Mouse (Mus musculus) lung, postnatal 0 days (tissue): ENCODE results near the gene Ift52. TPM values are rescaled to one million over a fixed set of nuclear protein-coding genes. Genes with fewer than 3 reads are reported as not detected.
A peak's percentile ranks its signal among the peaks of the same experiment; 100 is the strongest.

ENCODE experiments used
- ATAC-seq: fragments of 200-750 bp; cut with Nextera tagmentation; 2 replicates; pipeline ENCODE4 v1.8.0; 2017; ENCODE audit warnings: moderate library complexity
- DNase-seq: peaks from one replicate; pipeline ENCODE4 v3.0.0-alpha.2; 2016; ENCODE audit warnings: low spot score
- H3K27ac ChIP-seq: fragments of 300-500 bp; sonication (generic); 2 replicates; pipeline ENCODE4 v1.5.1; 2014; ENCODE audit warnings: antibody characterized with exemption, mild to moderate bottlenecking, low read length, mixed read lengths
- H3K27me3 ChIP-seq: fragments of 300-500 bp; sonication (generic); replicated peaks from 2 replicates; pipeline ENCODE4 v1.6.1; 2014; ENCODE audit warnings: low read length, mixed read lengths; ENCODE audit not compliant: insufficient read depth
- H3K36me3 ChIP-seq: fragments of 300-500 bp; sonication (generic); 2 replicates; pipeline ENCODE4 v1.6.1; 2014; ENCODE audit warnings: low read length, mixed read lengths; ENCODE audit not compliant: insufficient read depth
- H3K4me1 ChIP-seq: fragments of 300-500 bp; sonication (generic); 2 replicates; pipeline ENCODE4 v1.6.1; 2014; ENCODE audit warnings: antibody characterized with exemption, low read depth, low read length, mixed read lengths; ENCODE audit not compliant: insufficient read depth
- H3K4me2 ChIP-seq: fragments of 300-500 bp; sonication (generic); replicated peaks from 2 replicates; pipeline ENCODE4 v1.6.1; 2014; ENCODE audit warnings: low read depth, mild to moderate bottlenecking, low read length, moderate library complexity, mixed read lengths
- H3K4me3 ChIP-seq: fragments of 300-500 bp; sonication (generic); 2 replicates; pipeline ENCODE4 v1.5.1; 2014; ENCODE audit warnings: low read depth, low read length
- H3K9ac ChIP-seq: fragments of 300-500 bp; sonication (generic); replicated peaks from 2 replicates; pipeline ENCODE4 v1.6.1; 2014; ENCODE audit warnings: low read depth, mild to moderate bottlenecking
- H3K9me3 ChIP-seq: fragments of 300-500 bp; sonication (generic); 2 replicates; pipeline ENCODE4 v1.6.1; 2016; ENCODE audit warnings: low read length, mixed read lengths
- CTCF ChIP-seq: IDR thresholded peaks from 2 replicates; pipeline ENCODE4 v1.5.1; 2016; ENCODE audit warnings: antibody characterized with exemption, mild to moderate bottlenecking
- EP300 ChIP-seq: IDR thresholded peaks from 2 replicates; pipeline ENCODE4 v1.6.1; 2016; ENCODE audit warnings: antibody characterized with exemption, mild to moderate bottlenecking, control low read depth
- WGBS: fragments of 180-500 bp; shearing (Covaris S2); extraction: QIAGEN DNeasy Blood & Tissue Kit; methylation state at CpG from one replicate; pipeline ENCODE4 v1.1.7; 2014; 5-methylcytosine and 5-hydroxymethylcytosine counted together
- polyA plus RNA-seq: library from polyadenylated mRNA; unstranded; fragments of >200 nt; fragmentation: Nextera tagmentation; extraction: Ambion mirVana; gene quantifications from 2 replicates; pipeline ENCODE4 v1.2.1, GENCODE M21; 2015

Gene Ift52
- polyA plus RNA-seq, 1 experiment from 2014 or later = 32.0 TPM

GRCm38 (mm10) chr2:163049116-163049515, 32.0 kb downstream of the Ift52 start:
- no peak for DNase-seq
- H3K36me3 ChIP-seq = peaks cover 4% of the 10 kb centered on the region
- H3K27ac ChIP-seq = no peak overlapping the region
- no peaks in the 10 kb centered on the region for H3K9me3 ChIP-seq
- H3K4me2 ChIP-seq = no peak overlapping the region
- no peak overlapping the region for H3K9ac ChIP-seq
- TF ChIP-seq EP300 = no peak
- TF ChIP-seq CTCF = no peak
- H3K27me3 ChIP-seq = no peaks in the 10 kb centered on the region
- H3K4me3 ChIP-seq = no peak overlapping the region
- WGBS = 97% methylated on average over 2 of the region's 2 CpGs
- no peaks in the 10 kb centered on the region; the same call in 1 of the 2 replicates for H3K4me1 ChIP-seq
- ATAC-seq = no peak

- Histone ChIP-seq H3K27ac (no peak overlapping the region), H3K4me2 (no peak overlapping the region), H3K4me3 (no peak overlapping the region), H3K27me3 (no peaks in the 10 kb centered on the region), H3K9me3 (no peaks in the 10 kb centered on the region), H3K9ac (no peak overlapping the region), H3K36me3 (no peaks in the 10 kb centered on the region; the same call in 1 of the 2 replicates), H3K4me1 (peaks cover 13% of the 10 kb centered on the region)
- no peak for TF ChIP-seq CTCF
- no peak for TF ChIP-seq EP300
- WGBS = 69% methylated on average over 1 of the region's 1 CpGs
- no peak for ATAC-seq
- no peak for DNase-seq
These were observed 34.5 kb downstream of the Ift52 start for GRCm38 (mm10) chr2:163051691-163052090.

DNA sequence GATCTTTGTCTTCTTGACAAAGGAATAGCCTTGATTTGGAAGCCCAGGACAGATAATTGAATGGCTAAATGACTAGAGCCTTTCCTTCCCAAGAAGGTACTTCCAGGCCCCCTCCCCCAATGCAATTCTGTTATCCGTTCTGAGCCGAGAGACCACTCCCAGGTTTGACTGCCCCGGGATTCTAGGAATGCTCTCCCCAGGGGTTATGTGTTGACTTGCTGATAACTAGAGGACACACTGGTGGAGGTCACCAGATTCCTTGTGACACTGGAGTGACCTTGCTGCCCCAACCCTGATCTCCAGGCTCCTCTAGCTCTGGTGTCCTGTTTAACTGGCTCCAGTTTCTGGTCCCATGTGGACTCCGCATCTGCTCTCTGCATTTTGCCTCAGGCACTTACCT, 34.9 kb downstream of the Ift52 start:
- no peaks in the 10 kb centered on the region for H3K9me3 ChIP-seq
- WGBS = 50% methylated on average over 4 of the region's 4 CpGs
- H3K27me3 ChIP-seq = no peaks in the 10 kb centered on the region
- no peak overlapping the region for H3K4me3 ChIP-seq
- peaks cover 13% of the 10 kb centered on the region for H3K4me1 ChIP-seq
- no peak for DNase-seq
- no peak for ATAC-seq
- no peak overlapping the region for H3K27ac ChIP-seq
- no peaks in the 10 kb centered on the region; the same call in 1 of the 2 replicates for H3K36me3 ChIP-seq
- no peak overlapping the region for H3K9ac ChIP-seq
- no peak overlapping the region for H3K4me2 ChIP-seq
- no peak for TF ChIP-seq EP300
- no peak for TF ChIP-seq CTCF

DNA sequence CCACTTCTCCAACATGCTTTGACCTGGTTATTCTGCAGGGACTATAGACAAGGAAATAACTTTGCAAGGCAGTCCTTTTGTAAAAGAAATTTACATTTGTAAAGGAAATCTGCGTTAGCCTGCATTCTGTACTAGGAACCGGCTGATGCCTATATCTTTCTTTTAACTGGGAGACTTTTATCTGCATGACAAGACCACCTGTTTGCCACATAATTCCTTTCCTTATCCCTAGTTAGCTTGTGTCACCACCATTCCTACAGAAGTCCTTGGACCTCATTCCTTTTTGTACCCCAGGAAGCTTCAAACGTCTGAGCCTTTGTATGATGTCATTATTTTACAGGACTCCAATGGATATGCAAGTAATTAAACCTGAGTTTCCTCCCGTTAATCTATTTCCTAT, 35.7 kb downstream of the Ift52 start:
- Histone ChIP-seq H3K4me2 (no peak overlapping the region), H3K9ac (no peak overlapping the region), H3K27me3 (no peaks in the 10 kb centered on the region), H3K4me1 (peaks cover 13% of the 10 kb centered on the region), H3K27ac (no peak overlapping the region), H3K36me3 (no peaks in the 10 kb centered on the region), H3K9me3 (no peaks in the 10 kb centered on the region), H3K4me3 (no peak overlapping the region)
- DNase-seq (no peak), ATAC-seq (no peak)
- WGBS = 73% methylated on average over 4 of the region's 4 CpGs
- TF ChIP-seq CTCF (no peak), EP300 (no peak)

DNA sequence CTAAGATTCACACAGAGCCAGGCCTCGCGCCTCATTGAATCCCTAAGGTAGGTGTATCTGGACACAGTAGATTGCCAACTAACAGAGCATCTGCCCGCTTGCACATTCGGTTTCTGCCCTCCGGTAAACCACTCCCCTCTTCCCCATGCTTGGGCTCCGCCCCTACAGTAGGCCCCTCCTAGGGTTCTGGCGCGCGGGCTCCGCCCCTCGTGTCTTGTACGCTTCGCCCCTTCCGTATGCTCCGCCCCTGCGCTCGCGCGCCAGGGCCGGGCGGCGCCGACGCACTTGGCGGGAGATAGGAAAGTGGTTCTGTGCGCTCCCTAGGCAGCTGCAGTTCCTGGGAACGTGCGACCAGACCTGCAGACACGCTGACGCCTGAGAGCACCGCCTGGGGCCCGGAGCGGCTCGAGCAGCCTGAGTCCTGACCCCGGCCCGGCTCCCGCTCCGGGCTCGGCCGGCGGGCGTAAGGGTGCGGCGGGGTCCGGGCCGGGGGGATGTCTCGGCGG, 37.2 kb downstream of the Ift52 start, which contains the start of gene Mybl2:
Mybl2 (plus strand) TSS at position 353 of the 506 bp plus-strand sequence.
- peak within 1 kb of the TSS; percentile 100 for H3K4me2 ChIP-seq
- H3K9ac ChIP-seq = peak within 1 kb of the TSS; percentile 26; the same call in 1 of the 2 replicates
- DNase-seq (peak; percentile 98), ATAC-seq (peak; percentile 100)
- TF ChIP-seq CTCF (no peak), EP300 (no peak)
- H3K27me3 ChIP-seq = no peaks in the 10 kb centered on the region
- no peak within 1 kb of the TSS for H3K27ac ChIP-seq
- WGBS = 2% methylated on average over 42 of the region's 48 CpGs
- H3K4me3 ChIP-seq = peak within 1 kb of the TSS; percentile 56
- H3K9me3 ChIP-seq = no peaks in the 10 kb centered on the region
- no peaks in the 10 kb centered on the region for H3K36me3 ChIP-seq
- peaks cover 13% of the 10 kb centered on the region for H3K4me1 ChIP-seq

DNA sequence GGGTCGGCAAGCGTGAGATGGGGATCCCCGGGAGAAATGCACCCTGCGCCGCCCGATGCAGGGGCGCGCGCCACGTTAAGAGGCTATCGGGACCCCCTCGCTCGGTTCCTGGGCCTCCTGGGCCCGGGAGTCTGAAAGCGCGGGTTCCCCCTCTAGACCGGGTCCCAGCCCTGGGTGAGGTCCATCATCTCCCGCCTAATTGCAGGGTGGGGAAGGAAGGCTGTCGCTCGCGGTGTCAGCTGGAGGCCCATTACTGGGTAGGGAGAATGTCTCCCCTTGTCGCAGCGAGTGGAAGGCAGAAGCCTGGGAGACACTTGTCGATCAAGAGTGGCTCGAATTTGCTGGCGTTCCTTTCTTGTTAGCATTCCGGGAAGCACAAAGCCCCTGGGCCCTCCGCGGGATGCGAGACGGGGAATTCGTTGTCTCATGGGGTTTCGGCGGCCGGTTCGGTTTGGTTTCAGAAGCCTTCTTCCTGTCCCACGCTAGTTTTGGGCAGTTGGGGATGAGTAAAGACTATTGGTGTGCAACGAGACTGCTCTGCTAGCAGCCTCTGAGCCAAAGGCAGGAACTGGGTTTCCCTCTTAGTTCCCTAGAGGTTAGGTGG, 37.8 kb downstream of the Ift52 start:
- Histone ChIP-seq H3K27ac (no peak overlapping the region), H3K27me3 (no peaks in the 10 kb centered on the region), H3K4me3 (peak overlapping the region; percentile 56), H3K4me1 (peaks cover 13% of the 10 kb centered on the region), H3K36me3 (no peaks in the 10 kb centered on the region), H3K9me3 (no peaks in the 10 kb centered on the region), H3K9ac (peak overlapping the region; percentile 26; the same call in 1 of the 2 replicates), H3K4me2 (peak overlapping the region; percentile 100)
- no peak for TF ChIP-seq CTCF
- TF ChIP-seq EP300 = no peak
- ATAC-seq = no peak
- WGBS = 1% methylated on average over 33 of the region's 38 CpGs
- DNase-seq = no peak
